Mouse (Mus musculus) neutrophil, adult 65 days (primary cell): ENCODE results near the gene Cysltr2. TPM values are rescaled to one million over a fixed set of nuclear protein-coding genes. Genes with fewer than 3 reads are reported as not detected.

ENCODE experiments used
- total RNA-seq: library from RNA; stranded (reverse); gene quantifications from 2 replicates; pipeline ENCODE4 v1.2.4, GENCODE M21; 2023

Cysltr2 gene
- total RNA-seq, result 0.66 TPM in 1 of 2 replicates, not detected in the other

DNA sequence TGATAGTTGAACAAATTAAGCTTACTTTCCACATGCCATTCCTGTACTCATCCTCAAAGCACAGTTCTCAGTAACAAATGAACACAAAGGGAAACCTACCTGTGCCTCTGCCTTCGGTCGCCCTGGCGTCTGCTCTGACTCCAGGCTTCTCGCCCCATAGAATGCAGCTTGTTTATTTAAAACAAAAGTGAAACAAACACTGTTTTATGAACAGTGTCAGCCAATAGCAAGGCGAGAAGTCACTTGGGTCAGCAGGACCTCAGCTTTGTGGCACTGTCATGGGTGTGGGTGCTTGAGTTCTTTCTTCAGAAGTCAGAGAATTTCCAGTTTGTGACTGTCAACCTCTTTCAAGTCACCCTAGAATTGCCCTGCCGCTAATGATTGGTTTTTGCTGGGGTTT, at the start of gene Cysltr2:
Gene Cysltr2 (minus strand): TSS at position 178 of the 400 bp plus-strand sequence.

Other genes starting within 250 kb of the Cysltr2 start
- gene Rcbtb2, start 73.9 kb upstream of the Cysltr2 start, total RNA-seq, result 27.4 and 33.1 TPM in 2 replicates
- gene Lpar6, start 188.8 kb upstream of the Cysltr2 start, total RNA-seq, result 13.5 and 17.3 TPM in 2 replicates